Mouse (Mus musculus) right cerebral cortex, postnatal 14 days (tissue): Measurements from ENCODE around the gene Tspan31.

Experiments
- DNase-seq: peaks from one replicate; pipeline ENCODE4 v3.0.0; 2022

Tspan31 gene

GRCm38 (mm10) chr10:127041774-127042338 is 28.2 kb downstream of the Tspan31 start:
- peak; percentile 93 for DNase-seq

- DNase-seq: no peak
Measured at GRCm38 (mm10) chr10:127041274-127041766, 28.7 kb downstream of the Tspan31 start, which contains the start of the genes Mettl1 and Eef1akmt3. TSS of gene Mettl1 (plus strand) at chr10:127041414. TSS of gene Eef1akmt3 (minus strand) at chr10:127041513.

GRCm38 (mm10) chr10:127040569-127041214 is 29.4 kb downstream of the Tspan31 start:
- peak; percentile 50 for DNase-seq

GRCm38 (mm10) chr10:127037641-127038040 is 32.4 kb downstream of the Tspan31 start:
- DNase-seq: no peak

GRCm38 (mm10) chr10:127036273-127036672 is 33.8 kb downstream of the Tspan31 start:
- DNase-seq: no peak

- no peak for DNase-seq
Measured at GRCm38 (mm10) chr10:127033301-127033741, 36.7 kb downstream of the Tspan31 start.

- peak; percentile 97 for DNase-seq
Measured at GRCm38 (mm10) chr10:127030336-127031296, 39.4 kb downstream of the Tspan31 start, which contains the start of gene Tsfm. TSS of gene Tsfm (minus strand) at chr10:127030840.

- no peak for DNase-seq
Measured at GRCm38 (mm10) chr10:127018422-127018821, 51.6 kb downstream of the Tspan31 start.
